Mouse (Mus musculus): ENCODE data around the gene Olfr424. TPM values are rescaled to one million over a fixed set of nuclear protein-coding genes. Genes with fewer than 3 reads are reported as not detected.

Gene Olfr424
- polyA plus RNA-seq, 1 experiment from 2014 or later, result not detected

DNA sequence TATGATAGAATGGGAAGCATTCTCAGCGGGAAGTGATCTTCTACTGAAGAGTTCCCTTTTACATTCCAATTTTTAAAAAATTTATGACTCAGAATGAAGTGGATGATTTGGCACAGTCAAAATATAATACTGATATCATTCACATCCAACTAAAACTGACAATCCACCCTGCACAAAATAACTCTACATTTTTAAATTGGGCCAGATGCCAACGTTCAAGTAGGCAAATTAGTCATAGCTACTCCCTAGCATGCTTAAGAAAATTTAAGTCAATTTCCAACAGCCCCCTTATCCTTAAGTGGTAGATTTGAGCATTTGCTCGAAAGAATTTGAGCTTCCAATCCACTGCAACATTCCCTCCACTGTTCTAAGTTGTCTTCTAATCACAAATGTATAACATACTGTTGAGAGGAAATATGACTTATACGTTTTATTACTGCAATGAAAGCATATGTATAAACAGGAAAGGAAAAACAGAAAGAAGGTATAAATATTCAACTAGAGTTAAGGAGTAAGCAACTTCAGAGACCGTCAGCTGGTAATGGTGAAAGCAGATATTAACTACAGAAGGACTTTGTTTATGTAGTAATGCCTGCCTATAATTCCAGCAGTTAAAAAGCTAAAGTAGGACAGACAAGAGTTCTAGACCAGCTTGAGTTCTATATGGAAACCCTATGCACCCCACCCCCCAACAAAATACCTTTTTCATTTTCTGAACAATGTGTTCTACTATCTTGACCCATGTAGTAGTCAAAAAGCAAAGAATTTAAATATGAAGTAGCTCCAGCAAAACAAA is 39.6 kb downstream of the Olfr424 start:
- TF ChIP-seq CTCF (IDR thresholded peaks at IDR 0.05; ENCODE audit: low read depth), result no peak
- DNase-seq (ENCODE audit: low spot score) (no peak), ATAC-seq (replicated peaks; ENCODE audit: low FRiP score, low read depth) (no peak)
- H3K27me3 ChIP-seq (ENCODE audit: insufficient read depth, low read length), result no peaks in the 10 kb centered on the region
- H3K4me3 ChIP-seq (replicated peaks; ENCODE audit: low read depth, low read length), result no peak overlapping the region
- H3K4me1 ChIP-seq (replicated peaks; ENCODE audit: insufficient read depth, low read length), result no peaks in the 10 kb centered on the region
- H3K27ac ChIP-seq, result no peak overlapping the region
- H3K36me3 ChIP-seq (ENCODE audit: insufficient read depth, low read length), result no peaks in the 10 kb centered on the region
- 71% methylated on average over 5 of the region's 5 CpGs for WGBS
- H3K4me2 ChIP-seq (ENCODE audit: low read length), result no peak overlapping the region
- no peak overlapping the region for H3K9ac ChIP-seq (ENCODE audit: low read depth, low read length)
- no peaks in the 10 kb centered on the region for H3K9me3 ChIP-seq (replicated peaks; ENCODE audit: low read length)

DNA sequence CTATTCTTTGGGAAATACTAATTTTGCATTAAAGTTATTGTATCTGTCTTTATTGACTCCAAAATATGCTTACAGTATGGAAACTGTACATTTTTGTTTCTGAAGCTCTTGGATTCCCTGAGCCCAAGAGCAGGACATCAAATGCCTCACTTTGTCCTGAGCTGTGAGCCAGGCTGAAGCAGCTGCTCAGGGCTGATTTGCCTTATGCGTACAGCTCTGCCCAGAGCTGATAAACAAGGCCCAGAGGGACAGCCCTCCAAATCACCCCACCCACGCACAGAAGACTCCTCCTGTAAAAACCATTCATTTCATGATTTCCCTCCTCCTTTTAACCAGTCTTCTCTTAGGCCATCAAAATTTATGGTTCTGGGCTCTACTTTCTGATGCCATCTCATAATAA is 40.2 kb downstream of the Olfr424 start:
- H3K9me3 ChIP-seq (replicated peaks; ENCODE audit: low read length), result no peaks in the 10 kb centered on the region
- H3K36me3 ChIP-seq (ENCODE audit: insufficient read depth, low read length), result no peaks in the 10 kb centered on the region
- no peaks in the 10 kb centered on the region for H3K27me3 ChIP-seq (ENCODE audit: insufficient read depth, low read length)
- no peak for TF ChIP-seq CTCF (IDR thresholded peaks at IDR 0.05; ENCODE audit: low read depth)
- ATAC-seq (replicated peaks; ENCODE audit: low FRiP score, low read depth) (no peak), DNase-seq (ENCODE audit: low spot score) (no peak)
- no peak overlapping the region for H3K9ac ChIP-seq (ENCODE audit: low read depth, low read length)
- no peaks in the 10 kb centered on the region for H3K4me1 ChIP-seq (replicated peaks; ENCODE audit: insufficient read depth, low read length)
- no peak overlapping the region for H3K4me2 ChIP-seq (ENCODE audit: low read length)
- 44% methylated on average over 2 of the region's 2 CpGs for WGBS
- no peak overlapping the region for H3K4me3 ChIP-seq (replicated peaks; ENCODE audit: low read depth, low read length)
- H3K27ac ChIP-seq, result no peak overlapping the region

DNA sequence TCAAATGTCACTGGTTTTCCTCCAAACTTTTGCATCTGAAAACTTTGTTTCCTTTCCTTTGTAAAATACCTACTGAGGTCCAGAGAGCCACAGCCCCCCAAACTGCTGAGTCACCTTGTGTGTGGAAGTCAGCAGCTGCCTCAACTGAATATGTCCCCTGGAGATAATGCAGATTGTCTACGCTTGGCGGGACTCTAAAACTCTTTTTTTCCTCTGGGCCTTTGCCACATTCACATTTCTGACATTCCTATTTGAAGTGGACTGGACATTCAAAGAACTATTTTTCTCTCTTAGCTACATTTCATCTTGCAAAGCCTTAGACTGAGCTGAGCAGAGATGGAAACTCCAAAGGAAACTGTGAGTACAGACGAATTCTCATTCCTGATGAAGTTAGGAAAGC is 41.3 kb downstream of the Olfr424 start, which contains the start of gene Spta1:
Gene Spta1 (plus strand): TSS at position 172 of the 400 bp plus-strand sequence.
- H3K9me3 ChIP-seq (replicated peaks; ENCODE audit: low read length), result no peaks in the 10 kb centered on the region
- H3K36me3 ChIP-seq (ENCODE audit: insufficient read depth, low read length), result no peaks in the 10 kb centered on the region
- no peak for TF ChIP-seq CTCF (IDR thresholded peaks at IDR 0.05; ENCODE audit: low read depth)
- no peak within 1 kb of the TSS for H3K4me3 ChIP-seq (replicated peaks; ENCODE audit: low read depth, low read length)
- no peak within 1 kb of the TSS for H3K27ac ChIP-seq
- peak; percentile 7 for DNase-seq (ENCODE audit: low spot score)
- H3K27me3 ChIP-seq (ENCODE audit: insufficient read depth, low read length), result no peaks in the 10 kb centered on the region
- no peak within 1 kb of the TSS for H3K9ac ChIP-seq (ENCODE audit: low read depth, low read length)
- WGBS, result 58% methylated on average over 3 of the region's 3 CpGs
- no peak within 1 kb of the TSS for H3K4me2 ChIP-seq (ENCODE audit: low read length)
- no peaks in the 10 kb centered on the region for H3K4me1 ChIP-seq (replicated peaks; ENCODE audit: insufficient read depth, low read length)
- ATAC-seq (replicated peaks; ENCODE audit: low FRiP score, low read depth), result no peak

Other genes with a start within 250 kb of the Olfr424 start
- 1.4 and 1.9 TPM in 2 replicates for gene Ifi211, start 218.5 kb upstream of the Olfr424 start, polyA plus RNA-seq (2015; fragmentation: Nextera tagmentation; extraction: Ambion mirVana)
- gene Mndal, start 189.0 kb upstream of the Olfr424 start, polyA plus RNA-seq (2015; fragmentation: Nextera tagmentation; extraction: Ambion mirVana), result 13.5 and 15.9 TPM in 2 replicates
- gene Ifi203, start 188.8 kb upstream of the Olfr424 start, polyA plus RNA-seq (2015; fragmentation: Nextera tagmentation; extraction: Ambion mirVana), result 7.7 TPM in 2 replicates
- not detected in 2 replicates for gene Ifi202b, start 148.8 kb upstream of the Olfr424 start, polyA plus RNA-seq (2015; fragmentation: Nextera tagmentation; extraction: Ambion mirVana)
- gene Ifi205, start 99.7 kb upstream of the Olfr424 start, polyA plus RNA-seq (2015; fragmentation: Nextera tagmentation; extraction: Ambion mirVana), result 0.24 and 0.48 TPM in 2 replicates
- gene Olfr433, start 90.8 kb upstream of the Olfr424 start, polyA plus RNA-seq (2015; fragmentation: Nextera tagmentation; extraction: Ambion mirVana), result not detected in 2 replicates
- gene Olfr432, start 82.3 kb upstream of the Olfr424 start, polyA plus RNA-seq (2015; fragmentation: Nextera tagmentation; extraction: Ambion mirVana), result not detected in 2 replicates
- not detected in 2 replicates for gene Olfr430, start 64.9 kb upstream of the Olfr424 start, polyA plus RNA-seq (2015; fragmentation: Nextera tagmentation; extraction: Ambion mirVana)
- gene Olfr429, start 47.2 kb upstream of the Olfr424 start, polyA plus RNA-seq (2015; fragmentation: Nextera tagmentation; extraction: Ambion mirVana), result not detected in 2 replicates
- not detected in 2 replicates for gene Olfr427, start 34.6 kb upstream of the Olfr424 start, polyA plus RNA-seq (2015; fragmentation: Nextera tagmentation; extraction: Ambion mirVana)
- gene Olfr231, start 10.4 kb upstream of the Olfr424 start, polyA plus RNA-seq (2015; fragmentation: Nextera tagmentation; extraction: Ambion mirVana), result not detected in 2 replicates
- not detected in 2 replicates for gene Olfr420, start 24.1 kb downstream of the Olfr424 start, polyA plus RNA-seq (2015; fragmentation: Nextera tagmentation; extraction: Ambion mirVana)
- gene Spta1, start 41.3 kb downstream of the Olfr424 start, polyA plus RNA-seq (2015; fragmentation: Nextera tagmentation; extraction: Ambion mirVana), result 0.08 and 0.12 TPM in 2 replicates
- gene Olfr419, start 120.5 kb downstream of the Olfr424 start, polyA plus RNA-seq (2015; fragmentation: Nextera tagmentation; extraction: Ambion mirVana), result not detected in 2 replicates
- not detected in 2 replicates for gene Mptx1, start 199.0 kb downstream of the Olfr424 start, polyA plus RNA-seq (2015; fragmentation: Nextera tagmentation; extraction: Ambion mirVana)
- gene Olfr417, start 233.6 kb downstream of the Olfr424 start, polyA plus RNA-seq (2015; fragmentation: Nextera tagmentation; extraction: Ambion mirVana), result not detected in 2 replicates